Mouse (Mus musculus) megakaryocyte, adult 5-6 weeks (primary cell): ENCODE measurements around the gene Sfxn2. TPM values are rescaled to one million over a fixed set of nuclear protein-coding genes. Genes with fewer than 3 reads are reported as not detected.

ENCODE experiments used
- ATAC-seq: 2 replicates; pipeline ENCODE4 v1.8.0; 2016; ENCODE audit warnings: mild to moderate bottlenecking, inconsistent platforms; ENCODE audit not compliant: poor library complexity, severe bottlenecking
- total RNA-seq, 2 experiments: library from RNA; stranded (forward) in 1 of 2; stranded (reverse) in 1 of 2; fragments of 153-499, 151-499 nt in 1 of 2; fragments of 221-1000, 200-1000 nt in 1 of 2; gene quantifications; 2 replicates each; pipeline versions ENCODE4 v1.2.3 to v1.2.4; 2015 to 2017

The Sfxn2 gene
- total RNA-seq (2015) (5.2 and 6.6 TPM in 2 replicates), total RNA-seq (2017) (7.7 and 9.6 TPM in 2 replicates)

GRCm38 (mm10) chr19:46572951-46573937 is at the start of gene Sfxn2, which contains the start of gene Arl3:
Sfxn2 (plus strand) TSS chr19:46573365.
Arl3 (minus strand) TSS chr19:46573198.
- ATAC-seq, result peak; percentile 98

- ATAC-seq, result no peak
These were observed 49.5 kb upstream of the Sfxn2 start for GRCm38 (mm10) chr19:46523480-46524151.

- no peak for ATAC-seq
These were observed 49.0 kb upstream of the Sfxn2 start for GRCm38 (mm10) chr19:46524152-46524544.

GRCm38 (mm10) chr19:46524601-46525321 is 48.4 kb upstream of the Sfxn2 start:
- ATAC-seq, result peak; percentile 38

GRCm38 (mm10) chr19:46525691-46526631 is 47.2 kb upstream of the Sfxn2 start:
- no peak for ATAC-seq

GRCm38 (mm10) chr19:46527632-46528528 is 45.3 kb upstream of the Sfxn2 start:
- ATAC-seq, result no peak

- peak; percentile 58 for ATAC-seq
These were observed 44.5 kb upstream of the Sfxn2 start for GRCm38 (mm10) chr19:46528529-46529213.

GRCm38 (mm10) chr19:46529601-46530448 is 43.3 kb upstream of the Sfxn2 start:
- no peak for ATAC-seq

- ATAC-seq, result no peak
These were observed 42.6 kb upstream of the Sfxn2 start for GRCm38 (mm10) chr19:46530449-46530990.

- ATAC-seq, result no peak
These were observed 41.8 kb upstream of the Sfxn2 start for GRCm38 (mm10) chr19:46531071-46532030.

GRCm38 (mm10) chr19:46532031-46532688 is 41.0 kb upstream of the Sfxn2 start:
- ATAC-seq, result no peak

- no peak for ATAC-seq
These were observed 40.1 kb upstream of the Sfxn2 start for GRCm38 (mm10) chr19:46533066-46533465.

GRCm38 (mm10) chr19:46533525-46533924 is 39.6 kb upstream of the Sfxn2 start:
- no peak for ATAC-seq

- ATAC-seq, result no peak
These were observed 38.5 kb upstream of the Sfxn2 start for GRCm38 (mm10) chr19:46534542-46535098.

- ATAC-seq, result no peak
These were observed 35.8 kb upstream of the Sfxn2 start for GRCm38 (mm10) chr19:46537357-46537756.
